Mouse (Mus musculus) liver, adult 10 weeks (tissue): ENCODE measurements around the gene Ccdc151. TPM values are rescaled to one million over a fixed set of nuclear protein-coding genes. Genes with fewer than 3 reads are reported as not detected.

Source experiments
- polyA plus RNA-seq: library from polyadenylated mRNA; stranded (reverse); fragments of 350-450 nt; fragmentation: Illumina TruSeq; extraction: RNeasy Lipid Tissue Mini Kit (QIAGEN cat#74804); gene quantifications from one replicate; pipeline ENCODE4 v1.2.3, GENCODE M21; 2014; ENCODE audit warnings: low read depth, low replicate concordance

Ccdc151 gene
- polyA plus RNA-seq: not detected

GRCm38 (mm10) chr9:22002194-22003162, at the start of gene Ccdc151, which contains the start of gene Prkcsh:
Gene Ccdc151 (minus strand): TSS chr9:22002634.
Gene Prkcsh (plus strand): TSS chr9:22002806.

DNA sequence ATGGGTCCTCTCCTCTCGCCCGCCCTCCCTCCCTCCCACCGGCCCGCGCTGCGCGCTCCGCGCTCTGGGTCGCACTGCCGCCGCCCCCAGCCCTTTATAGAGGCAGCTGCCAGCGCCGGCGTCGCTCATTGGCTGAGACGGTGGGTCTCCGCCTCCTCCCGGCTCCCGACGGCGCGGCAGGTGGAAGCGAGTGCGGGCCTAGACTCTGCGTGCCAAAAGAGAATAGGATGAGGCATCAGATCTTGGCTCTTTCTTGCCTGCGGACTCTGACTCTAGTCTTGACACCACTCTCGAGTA, 49.5 kb upstream of the Ccdc151 start, which contains the start of gene Elavl3:
TSS of gene Elavl3 (minus strand) at position 66 of the 297 bp plus-strand sequence.

GRCm38 (mm10) chr9:21989230-21990110, 13.0 kb downstream of the Ccdc151 start, which contains the start of gene Rgl3:
Gene Rgl3 (minus strand): TSS chr9:21989446.

GRCm38 (mm10) chr9:21963417-21963816, 39.0 kb downstream of the Ccdc151 start, which contains the start of gene Epor:
Gene Epor (minus strand): TSS chr9:21963506.

GRCm38 (mm10) chr9:21955570-21956281, 46.7 kb downstream of the Ccdc151 start, which contains the start of gene Swsap1:
Gene Swsap1 (plus strand): TSS chr9:21955755.

Other genes starting within 250 kb of the Ccdc151 start
- 6.4 TPM for gene Spc24, start 242.3 kb downstream of the Ccdc151 start, polyA plus RNA-seq
- gene Kank2, start 203.9 kb downstream of the Ccdc151 start, polyA plus RNA-seq: 7.5 TPM
- gene Angptl8, start 167.1 kb downstream of the Ccdc151 start, polyA plus RNA-seq: not detected
- 3.8 TPM for gene Dock6, start 150.0 kb downstream of the Ccdc151 start, polyA plus RNA-seq
- gene Rab3d, start 84.4 kb downstream of the Ccdc151 start, polyA plus RNA-seq: 1.7 TPM
- gene Ccdc159, start 75.2 kb downstream of the Ccdc151 start, polyA plus RNA-seq: 1.5 TPM
- gene Tmem205, start 75.1 kb downstream of the Ccdc151 start, polyA plus RNA-seq: 32.3 TPM
- 0.32 TPM for gene Plppr2, start 65.6 kb downstream of the Ccdc151 start, polyA plus RNA-seq
- gene Swsap1, start 46.9 kb downstream of the Ccdc151 start, polyA plus RNA-seq: 3.7 TPM
- not detected for gene Epor, start 39.1 kb downstream of the Ccdc151 start, polyA plus RNA-seq
- gene Rgl3, start 13.2 kb downstream of the Ccdc151 start, polyA plus RNA-seq: 3.0 TPM
- gene Prkcsh, start 172 bp upstream of the Ccdc151 start, polyA plus RNA-seq: 9.6 TPM
- gene Elavl3, start 49.4 kb upstream of the Ccdc151 start, polyA plus RNA-seq: not detected
- gene Gm49318, start 68.6 kb upstream of the Ccdc151 start, polyA plus RNA-seq: not detected
- 0.16 TPM for gene Zfp653, start 68.7 kb upstream of the Ccdc151 start, polyA plus RNA-seq
- gene Ecsit, start 82.8 kb upstream of the Ccdc151 start, polyA plus RNA-seq: 8.2 TPM
- gene Cnn1, start 96.6 kb upstream of the Ccdc151 start, polyA plus RNA-seq: 0.50 TPM
- 9.1 TPM for gene Elof1, start 114.5 kb upstream of the Ccdc151 start, polyA plus RNA-seq
- 14.5 TPM for gene Acp5, start 133.1 kb upstream of the Ccdc151 start, polyA plus RNA-seq
- 5.8 TPM for gene Pigyl, start 154.2 kb upstream of the Ccdc151 start, polyA plus RNA-seq
- 0.21 TPM for gene Zfp872, start 185.5 kb upstream of the Ccdc151 start, polyA plus RNA-seq
- 34.5 TPM for gene Zfp809, start 223.1 kb upstream of the Ccdc151 start, polyA plus RNA-seq